ENCODE assay signal across 8 mouse cellular contexts in the genomic region with DNA sequence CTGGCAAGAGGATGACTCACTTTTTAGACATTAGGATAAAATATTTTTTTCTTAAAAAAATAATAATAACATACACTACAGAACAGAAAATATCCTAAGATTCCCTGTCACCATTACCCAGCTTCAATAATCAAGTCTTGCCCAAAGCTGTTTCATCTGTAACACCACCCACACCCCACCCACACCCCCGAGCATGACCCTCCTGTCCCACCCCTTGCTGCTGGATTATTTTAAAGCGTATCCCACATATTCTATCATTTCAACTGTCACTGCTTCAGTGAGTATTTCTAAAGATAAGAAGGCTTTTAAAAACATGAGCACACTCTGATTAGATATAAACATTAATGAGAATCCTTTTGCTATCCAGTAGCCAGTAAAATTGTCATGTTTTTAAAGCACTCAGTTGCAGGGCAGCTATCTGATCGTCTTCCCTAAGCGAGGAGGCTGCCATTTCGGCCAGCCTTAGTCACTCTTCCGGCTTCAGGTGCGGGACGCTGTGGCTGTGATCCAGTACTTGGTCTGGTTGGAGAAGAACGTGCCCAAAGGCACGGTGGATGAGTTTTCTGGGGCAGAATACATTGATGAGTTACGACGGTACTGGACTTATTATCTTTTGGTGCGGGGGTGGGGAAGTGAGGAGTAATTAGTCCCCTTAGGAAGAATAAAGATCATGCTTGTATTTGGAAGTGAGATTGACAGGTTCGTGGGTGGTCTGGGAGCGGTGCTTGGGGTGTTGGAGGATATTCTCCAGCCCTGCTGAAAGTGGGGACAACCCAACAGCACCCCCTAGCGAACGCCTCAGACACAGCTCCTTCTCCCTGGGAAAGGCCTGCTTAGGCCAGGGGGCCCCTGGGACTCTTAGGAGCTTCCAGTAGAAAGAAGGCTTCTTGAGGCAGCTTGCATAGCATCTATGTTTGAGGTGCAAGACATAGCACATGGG. TPM values are rescaled to one million over a fixed set of nuclear protein-coding genes. Genes with fewer than 3 reads are reported as not detected.
DNase-seq lines count a peak whose midpoint lies in the region; ATAC-seq and TF ChIP-seq lines count a peak whose summit lies in the region.

No protein-coding gene starts in this region.

- TF ChIP-seq CTCF in lung, adult 2 months (IDR thresholded peaks at IDR 0.05; ENCODE audit: insufficient read depth, low read length): peak; percentile 72

- no peak overlapping the region for H3K4me3 ChIP-seq in ES-E14 (ENCODE audit: insufficient read depth in 1 of 2, low read depth in 1 of 2, low read length in 2 of 2, poor library complexity in 1 of 2, severe bottlenecking in 1 of 2)
- H3K4me3 ChIP-seq in forebrain, embryonic 12.5 days (replicated peaks): no peak overlapping the region
- H3K4me3 ChIP-seq in lung, adult 2 months (replicated peaks; ENCODE audit: extremely low read depth, low read depth, low read length): no peak overlapping the region

- H3K27ac ChIP-seq in ES-E14 (ENCODE audit: insufficient read depth, low read depth, low read length, poor library complexity, severe bottlenecking): no peak overlapping the region
- H3K27ac ChIP-seq in forebrain, embryonic 12.5 days: no peak overlapping the region

- ATAC-seq in forebrain, embryonic 12.5 days (ENCODE audit: low FRiP score): no peak

- 29% methylated on average over 17 of the region's 17 CpGs for WGBS in forebrain, embryonic 12.5 days
- 38% methylated on average over 17 of the region's 17 CpGs for WGBS in lung, adult 2 months

- intact Hi-C loops in heart, postnatal 10 days (cut with DNase I): loop anchor here (1.0 to 10.0 kb wide), 4 partner anchors 83 to 270 kb away; partner anchors contain the start of gene Zdhhc9

- DNase-seq in ES-E14 (ENCODE audit: low read depth, low spot score): no peak
- peak; percentile 40 for DNase-seq in c-Kit-positive CD71-positive TER-119-positive erythroid progenitor cells, embryonic 14.5 days (ENCODE audit: low spot score)
- peak; percentile 60 to 76 for DNase-seq in heart, postnatal 10 days
- DNase-seq in kidney, postnatal 25 days: peak; percentile 50 to 65
- DNase-seq in lung, adult 2 months: peak; percentile 56
- peak; percentile 61 for DNase-seq in ovary, postnatal 36 days (ENCODE audit: low spot score)
- peak; percentile 85 for DNase-seq in thymus, postnatal 4 days

- no peaks in the 10 kb centered on the region for H3K4me1 ChIP-seq in ES-E14 (ENCODE audit: control insufficient read depth in 2 of 2, insufficient read depth in 2 of 2, low read length in 2 of 2, poor library complexity in 1 of 2)
- no peaks in the 10 kb centered on the region for H3K4me1 ChIP-seq in forebrain, embryonic 12.5 days
- H3K4me1 ChIP-seq in lung, adult 2 months (ENCODE audit: control insufficient read depth, insufficient read depth, low read length): no peaks in the 10 kb centered on the region

- no peak for TF ChIP-seq POLR2A in lung, adult 2 months (IDR thresholded peaks at IDR 0.05; ENCODE audit: borderline replicate concordance, extremely low read depth, low read depth, low read length)

- 0 out of 2 replicates have a peak overlapping the region, but pooled peaks have one; percentile 24 for H3K4me2 ChIP-seq in forebrain, embryonic 12.5 days

- no peak overlapping the region for H3K9ac ChIP-seq in ES-E14 (ENCODE audit: insufficient read depth, low read depth, low read length, poor library complexity, severe bottlenecking)
- no peak overlapping the region for H3K9ac ChIP-seq in forebrain, embryonic 12.5 days

- H3K27me3 ChIP-seq in forebrain, embryonic 12.5 days: no peaks in the 10 kb centered on the region

- in situ Hi-C loops in ES-E14 (cut with MboI; ENCODE audit: low sequenced_read_pairs in 2 of 2, unreplicated experiment in 2 of 2): no loop called here

- H3K36me3 ChIP-seq in ES-E14 (ENCODE audit: control insufficient read depth, insufficient read depth, low read length, poor library complexity, severe bottlenecking): no peaks in the 10 kb centered on the region
- no peaks in the 10 kb centered on the region for H3K36me3 ChIP-seq in forebrain, embryonic 12.5 days (replicated peaks)

- H3K9me3 ChIP-seq in ES-E14 (ENCODE audit: control insufficient read depth, insufficient read depth, low read depth, low read length): no peaks in the 10 kb centered on the region
- H3K9me3 ChIP-seq in forebrain, embryonic 12.5 days: no peaks in the 10 kb centered on the region

TF ChIP-seq in ES-E14, 5 proteins besides CTCF, POLR2A, EP300 and RAD21:
- TF ChIP-seq ZC3H11A (IDR thresholded peaks at IDR 0.05; ENCODE audit: borderline replicate concordance, low read depth, low read length) (0 out of 2 replicates have a peak, but pooled peaks have one; percentile 4), ZNF384 (IDR thresholded peaks at IDR 0.05; ENCODE audit: low read depth, low read length) (no peak)

RNA-seq across cellular contexts. Expression of gene Xpnpep2, which starts 15.9 kb away (rescaled TPM):
- 0.58 and 1.6 TPM in 2 replicates for total RNA-seq in ES-E14 (2012; rRNA removed)
- 0.55 and 1.2 TPM in 2 replicates for polyA plus RNA-seq in forebrain, embryonic 12.5 days (2016; fragmentation: Nextera tagmentation; extraction: Ambion mirVana)
- total RNA-seq in heart, postnatal 10 days (2021): 1 to 10 TPM; 1.5 to 2.1 TPM
- 3.5 and 9.1 TPM in 2 replicates for polyA plus RNA-seq in lung, adult 2 months (2012; rRNA removed)

RNA-seq across cellular contexts. Expression of gene Sash3, which starts 21.8 kb away (rescaled TPM):
- 0.54 TPM in 1 of 2 replicates, not detected in the other for total RNA-seq in ES-E14 (2012; rRNA removed)
- polyA plus RNA-seq in forebrain, embryonic 12.5 days (2016; fragmentation: Nextera tagmentation; extraction: Ambion mirVana): 0.45 and 0.77 TPM in 2 replicates
- 1 to 10 TPM; 1.3 to 1.4 TPM for total RNA-seq in heart, postnatal 10 days (2021)
- polyA plus RNA-seq in lung, adult 2 months (2012; rRNA removed): 11.5 and 14.6 TPM in 2 replicates
